Mouse (Mus musculus) lung, adult 18-20 months (tissue): ENCODE data around the gene Slc22a3.
A peak's percentile ranks its signal among the peaks of the same experiment; 100 is the strongest.

Experiments used
- DNase-seq, 2 experiments: peaks; one replicate each; pipeline ENCODE4 v3.0.0; 2022; ENCODE audit warnings: mixed read lengths in 2 of 2

Slc22a3 gene

DNA sequence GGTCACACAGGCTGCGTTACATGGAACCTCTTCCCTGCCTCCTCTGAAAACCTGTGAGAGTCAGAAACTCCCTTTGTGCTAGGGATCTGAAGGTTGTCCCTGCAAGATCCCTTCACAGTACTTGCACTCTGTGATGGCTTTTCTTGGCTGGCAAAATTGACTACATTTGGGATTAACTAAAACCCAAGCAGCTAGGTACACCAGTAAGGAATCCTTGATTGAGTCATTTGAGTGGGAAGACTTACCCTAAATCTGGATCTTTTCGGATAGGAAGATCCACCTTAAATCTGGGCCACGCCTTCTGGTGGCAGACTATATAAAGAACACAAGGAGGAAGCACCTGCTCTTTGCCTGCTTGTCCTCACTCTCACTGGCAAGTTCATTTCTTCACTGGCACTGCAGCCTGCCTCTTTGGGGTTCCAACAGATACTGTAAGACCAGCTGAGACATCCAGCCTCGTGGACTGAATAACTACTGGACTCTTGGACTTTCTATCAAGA is 41.0 kb downstream of the Slc22a3 start:
- DNase-seq: no peak

- no peak for DNase-seq
Measured at GRCm38 (mm10) chr17:12461168-12461567, 46.3 kb downstream of the Slc22a3 start.

GRCm38 (mm10) chr17:12455143-12455790 is 52.2 kb downstream of the Slc22a3 start:
- peak in 1 of 2 experiments; percentile 20 for DNase-seq

DNA sequence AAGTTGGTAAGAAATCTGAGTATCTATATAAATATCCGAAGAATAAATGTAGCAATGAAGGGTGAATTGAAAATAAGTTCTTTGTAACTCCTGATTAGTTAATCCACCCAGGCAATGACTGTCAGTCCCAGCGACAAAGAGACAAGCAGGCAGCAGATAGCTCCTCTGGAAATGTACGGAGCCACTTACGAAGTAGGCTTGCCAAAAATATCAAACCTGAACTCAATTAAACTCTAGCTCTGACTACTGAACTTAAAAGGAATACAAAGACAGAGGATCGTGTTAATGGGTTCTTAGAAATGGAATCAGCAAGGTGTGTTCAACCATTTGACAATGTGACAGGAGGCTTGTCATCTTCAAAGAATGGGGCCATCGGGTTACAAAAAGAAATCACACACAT is 53.8 kb downstream of the Slc22a3 start:
- DNase-seq: no peak

DNA sequence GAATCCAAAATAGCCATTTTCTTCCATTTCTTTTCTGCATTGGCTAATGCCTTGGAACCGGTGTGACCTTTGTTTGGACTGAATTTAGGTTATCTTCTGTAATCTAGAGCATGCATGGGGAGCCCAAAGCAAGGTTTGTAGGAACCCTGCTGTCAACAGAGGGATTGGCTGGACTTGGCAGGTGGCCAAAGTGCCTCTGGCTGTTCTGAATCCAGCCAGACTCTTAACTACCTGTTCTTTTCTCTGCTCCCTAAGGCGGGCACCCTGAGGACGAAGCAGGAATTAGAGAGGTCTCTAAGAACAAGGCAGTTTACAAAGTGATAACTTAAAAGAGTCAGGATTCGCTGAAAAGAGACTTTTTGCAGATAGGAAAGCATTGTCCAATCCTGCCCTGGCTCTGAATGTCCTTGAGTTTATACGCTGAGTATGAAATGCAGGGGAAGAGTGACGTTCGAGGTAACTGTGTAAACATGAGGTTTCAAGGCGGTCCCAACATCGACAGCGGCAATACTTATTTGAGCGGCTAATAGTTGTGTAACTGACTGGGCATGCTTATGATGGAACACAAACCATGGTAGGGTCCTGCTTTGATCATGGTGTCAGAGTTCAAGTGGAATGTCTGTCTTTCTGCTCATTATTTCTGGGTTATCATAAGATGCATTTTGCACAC is 54.5 kb downstream of the Slc22a3 start:
- DNase-seq: no peak

- no peak for DNase-seq
Measured at GRCm38 (mm10) chr17:12451234-12451633, 56.3 kb downstream of the Slc22a3 start.

DNA sequence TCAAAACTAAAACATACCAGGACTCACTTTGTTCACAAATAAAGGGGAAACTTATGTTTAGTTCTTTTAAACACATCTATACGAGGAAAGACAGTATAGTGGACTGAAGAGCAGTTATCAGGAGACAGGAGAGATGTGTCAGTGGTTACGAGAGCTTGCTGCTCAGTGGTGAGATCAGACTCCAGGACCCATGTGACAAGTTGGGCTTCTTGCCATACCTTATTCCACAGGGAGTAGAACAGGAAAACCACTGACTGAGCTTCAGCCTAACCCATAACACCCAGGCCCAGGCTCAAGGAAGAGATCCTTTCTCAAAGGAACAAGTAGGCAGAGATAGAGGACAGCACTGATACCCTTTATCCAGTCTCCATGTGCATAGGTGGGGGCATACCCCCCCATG is 62.9 kb downstream of the Slc22a3 start:
- no peak for DNase-seq

DNA sequence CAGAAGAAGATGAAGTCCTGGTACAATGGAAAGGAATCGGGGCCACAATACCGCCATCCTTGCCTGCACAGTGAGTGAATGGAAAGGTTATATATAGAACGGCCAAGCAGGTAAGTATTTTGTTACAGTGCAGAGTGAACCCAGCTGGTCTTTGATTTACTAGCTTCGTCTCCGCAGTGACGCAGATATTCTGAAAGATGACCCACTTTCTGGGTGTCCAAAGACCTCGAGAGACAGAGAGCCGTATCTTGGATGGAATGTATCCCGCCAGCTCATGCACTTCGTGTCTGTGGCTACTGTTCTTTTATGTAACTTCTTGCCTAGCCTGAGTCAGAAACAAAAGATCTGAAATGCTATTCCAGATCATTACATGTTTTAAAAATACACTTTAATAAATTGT is 69.7 kb downstream of the Slc22a3 start:
- DNase-seq: no peak

DNA sequence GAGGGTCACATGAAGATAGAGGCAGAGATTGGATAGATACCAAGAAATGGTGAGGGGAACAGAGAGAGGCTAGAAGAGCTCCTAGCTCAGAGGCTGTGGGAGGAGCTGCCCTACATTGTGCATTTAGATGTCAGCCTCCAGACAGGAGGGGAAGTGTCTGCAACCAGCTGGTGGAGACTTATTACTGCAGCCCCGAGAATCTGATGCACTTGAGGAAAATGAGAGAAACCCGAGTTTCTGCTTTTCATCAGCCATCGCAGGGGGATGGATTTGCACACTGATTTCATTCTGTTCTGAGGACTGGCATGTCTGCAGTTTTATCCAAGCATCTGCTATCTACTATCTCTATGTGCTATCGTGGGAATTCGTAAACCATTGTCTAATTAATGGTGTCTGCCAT is 75.8 kb downstream of the Slc22a3 start:
- DNase-seq: no peak

GRCm38 (mm10) chr17:12428369-12428768 is 79.1 kb downstream of the Slc22a3 start:
- DNase-seq: no peak

DNA sequence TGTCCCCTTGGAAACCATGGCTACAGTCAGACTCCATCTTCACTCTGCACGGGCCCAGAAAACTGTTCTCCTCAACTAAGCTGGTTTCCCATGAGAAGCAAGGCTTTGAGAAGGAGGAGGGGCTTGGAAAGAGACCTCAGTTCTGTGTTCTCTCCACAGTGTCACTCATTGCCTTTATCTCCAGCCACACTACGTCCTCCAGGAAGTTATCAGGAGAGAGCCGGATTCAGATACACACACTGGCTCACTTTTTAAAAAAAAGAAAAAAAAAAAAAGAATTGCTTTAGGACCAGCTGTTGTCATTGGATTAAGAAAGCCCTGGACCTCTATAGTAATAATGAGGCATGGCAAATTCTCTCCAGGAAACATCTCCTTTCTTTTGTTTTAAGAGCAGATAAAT is 80.3 kb downstream of the Slc22a3 start:
- DNase-seq: no peak

DNA sequence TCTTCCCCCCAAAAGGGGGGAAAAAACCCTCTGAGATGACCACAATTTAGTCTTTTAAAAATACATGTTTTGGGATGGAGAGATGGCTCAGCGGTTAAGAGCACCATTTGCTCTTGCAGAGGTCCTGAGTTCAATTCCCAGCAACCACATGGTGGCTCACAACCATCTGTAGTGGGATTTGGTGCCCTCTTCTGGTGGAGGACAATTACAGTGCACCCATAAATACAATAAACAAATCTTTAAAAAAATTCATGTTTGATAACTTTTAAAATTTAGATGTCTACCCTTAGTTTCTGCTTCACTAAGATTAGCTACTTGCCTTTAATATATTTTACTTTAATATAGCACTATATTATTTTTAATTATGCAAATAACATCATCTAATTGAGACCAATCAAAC is 85.4 kb downstream of the Slc22a3 start:
- DNase-seq: no peak

DNA sequence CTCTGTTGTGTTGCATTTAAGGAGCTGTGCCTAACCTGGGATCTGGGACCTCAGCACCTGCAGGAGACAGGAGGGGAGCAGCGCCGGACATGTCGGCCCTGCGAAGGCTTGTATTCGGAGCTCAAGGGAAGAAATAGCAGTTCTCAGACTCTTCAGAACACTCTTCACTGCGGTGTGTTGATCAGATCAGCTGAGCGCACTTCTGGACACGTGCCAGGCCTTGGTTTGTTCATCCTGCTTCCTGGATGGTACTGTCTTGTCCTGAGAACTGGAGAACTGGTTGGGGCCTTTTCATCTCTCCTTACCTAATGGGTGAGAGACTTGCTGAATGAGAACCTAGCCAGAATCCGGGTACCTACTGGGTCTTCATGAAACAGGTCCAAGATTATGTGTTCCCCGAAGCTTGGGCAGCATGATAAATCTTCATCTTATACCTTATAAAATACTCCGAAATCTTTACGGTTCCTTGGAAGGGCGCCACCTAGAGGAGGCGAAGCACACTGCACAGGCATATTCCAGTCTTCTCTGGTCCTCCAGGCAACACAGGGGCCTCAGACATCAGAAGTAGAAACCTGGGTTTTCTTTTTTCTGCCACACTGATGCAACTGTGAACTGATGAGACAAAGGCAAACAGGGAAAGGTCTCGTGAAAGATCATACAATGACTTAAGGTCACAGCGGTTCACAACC is 86.5 kb downstream of the Slc22a3 start:
- DNase-seq: no peak

GRCm38 (mm10) chr17:12419491-12420079 is 87.9 kb downstream of the Slc22a3 start:
- no peak for DNase-seq

GRCm38 (mm10) chr17:12416250-12416895 is 91.1 kb downstream of the Slc22a3 start:
- peak; percentile 66 to 72 for DNase-seq

DNA sequence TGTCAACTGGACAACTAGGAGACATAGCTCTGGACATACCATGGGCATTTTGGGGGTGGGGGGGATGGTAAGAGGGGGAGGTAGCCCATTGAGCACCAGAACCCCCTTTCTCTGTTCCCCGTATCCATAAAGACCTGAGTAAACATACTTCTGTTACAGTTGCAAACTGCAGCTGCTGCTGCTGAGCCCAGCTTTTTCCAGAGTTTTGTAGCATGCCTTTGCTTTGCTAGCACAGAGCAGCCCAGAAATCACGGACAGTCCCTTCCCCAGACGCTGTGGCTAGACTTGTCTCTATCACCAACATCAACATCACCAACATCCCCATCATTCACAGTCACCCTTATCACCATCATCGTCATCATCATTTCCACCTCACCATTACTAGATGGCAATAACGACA is 91.8 kb downstream of the Slc22a3 start:
- DNase-seq: no peak

DNA sequence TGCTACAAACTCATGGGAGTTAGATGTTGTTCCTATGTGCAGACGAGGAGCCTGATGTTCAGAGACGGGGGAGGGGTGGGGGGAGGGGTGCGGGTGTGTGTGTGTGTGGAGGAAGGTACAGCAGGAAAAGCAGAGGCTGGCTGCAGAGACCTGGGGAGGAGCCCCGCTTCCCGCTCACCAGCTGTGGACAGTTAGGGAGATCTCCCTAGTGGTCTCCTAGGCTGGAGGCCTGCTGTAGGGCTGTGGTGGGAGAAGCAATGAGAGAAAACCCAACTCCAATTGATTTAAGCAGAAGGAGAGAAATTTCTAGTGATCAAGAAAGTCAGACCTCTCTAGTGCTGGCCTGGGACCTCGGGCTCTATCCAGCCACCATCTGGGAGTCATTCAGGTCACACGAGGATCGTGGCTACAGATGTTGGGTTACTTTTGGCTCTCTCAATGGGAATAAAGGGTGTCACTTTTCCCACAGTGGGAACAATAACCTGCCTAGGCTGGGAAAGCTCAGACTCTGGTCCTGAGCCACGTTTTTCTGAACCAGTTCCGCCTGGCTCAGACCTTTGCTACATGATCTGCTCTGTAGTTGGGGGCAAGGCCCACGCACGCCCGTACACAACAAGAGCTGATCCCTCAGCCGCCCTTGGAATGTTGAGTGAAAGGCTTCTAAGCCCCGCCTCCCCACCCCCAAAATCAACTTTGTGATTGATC is 92.3 kb downstream of the Slc22a3 start:
- peak in 1 of 2 experiments; percentile 17 for DNase-seq

DNA sequence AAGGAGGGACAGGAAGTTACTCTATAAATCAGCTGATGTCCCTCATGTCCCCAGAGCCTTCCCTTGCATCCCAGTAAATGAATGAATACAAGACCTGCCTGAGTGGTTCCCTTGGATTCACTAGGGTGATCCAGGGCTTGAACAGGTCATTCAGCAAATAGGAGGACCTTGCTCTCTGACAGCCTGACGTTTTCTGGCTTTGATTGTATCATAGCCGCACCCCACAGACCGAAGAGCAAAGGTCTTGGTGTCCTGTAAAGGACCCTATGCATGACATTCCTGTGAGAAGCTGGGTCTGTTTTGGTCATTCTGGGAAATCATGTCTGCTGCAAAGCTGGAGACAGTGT is 94.6 kb downstream of the Slc22a3 start:
- no peak for DNase-seq

- peak; percentile 74 to 78 for DNase-seq
Measured at GRCm38 (mm10) chr17:12412181-12412890, 95.2 kb downstream of the Slc22a3 start.

GRCm38 (mm10) chr17:12409346-12409944 is 98.1 kb downstream of the Slc22a3 start:
- no peak for DNase-seq

GRCm38 (mm10) chr17:12403420-12403819 is 104.1 kb downstream of the Slc22a3 start:
- DNase-seq: peak in 1 of 2 experiments; percentile 54
